Mouse (Mus musculus) ovary, adult 18-20 months (tissue): ENCODE measurements around the gene Hist2h2aa1.
"Not testable (repeated sequence)": the region's sequence is repeated elsewhere in the genome, so short reads cannot be mapped to it uniquely, and the experiment has no call there.

ENCODE experiments used
- DNase-seq: peaks from one replicate; pipeline ENCODE4 v3.0.0; 2022; ENCODE audit warnings: low spot score, mixed read lengths

Hist2h2aa1 gene

DNA sequence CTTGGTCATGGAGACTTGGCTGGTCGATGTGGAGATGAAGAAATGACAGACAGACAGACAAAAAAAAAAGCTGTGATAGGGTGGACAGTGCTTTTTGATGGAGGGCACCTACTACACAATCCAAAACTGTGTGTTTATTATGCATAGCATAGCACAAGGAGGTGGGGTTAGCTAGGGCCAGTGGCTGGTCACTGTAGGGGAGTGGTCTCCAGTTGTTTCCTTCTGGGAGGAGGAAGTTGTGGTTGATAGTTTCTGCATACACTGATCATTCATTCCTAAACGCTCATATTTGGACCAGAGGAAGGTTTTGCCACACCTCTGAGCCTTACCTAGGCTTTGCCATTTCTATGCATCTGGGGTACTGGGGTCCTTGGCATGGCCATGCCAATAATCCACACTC is 14.9 kb upstream of the Hist2h2aa1 start:
- no peak for DNase-seq

DNA sequence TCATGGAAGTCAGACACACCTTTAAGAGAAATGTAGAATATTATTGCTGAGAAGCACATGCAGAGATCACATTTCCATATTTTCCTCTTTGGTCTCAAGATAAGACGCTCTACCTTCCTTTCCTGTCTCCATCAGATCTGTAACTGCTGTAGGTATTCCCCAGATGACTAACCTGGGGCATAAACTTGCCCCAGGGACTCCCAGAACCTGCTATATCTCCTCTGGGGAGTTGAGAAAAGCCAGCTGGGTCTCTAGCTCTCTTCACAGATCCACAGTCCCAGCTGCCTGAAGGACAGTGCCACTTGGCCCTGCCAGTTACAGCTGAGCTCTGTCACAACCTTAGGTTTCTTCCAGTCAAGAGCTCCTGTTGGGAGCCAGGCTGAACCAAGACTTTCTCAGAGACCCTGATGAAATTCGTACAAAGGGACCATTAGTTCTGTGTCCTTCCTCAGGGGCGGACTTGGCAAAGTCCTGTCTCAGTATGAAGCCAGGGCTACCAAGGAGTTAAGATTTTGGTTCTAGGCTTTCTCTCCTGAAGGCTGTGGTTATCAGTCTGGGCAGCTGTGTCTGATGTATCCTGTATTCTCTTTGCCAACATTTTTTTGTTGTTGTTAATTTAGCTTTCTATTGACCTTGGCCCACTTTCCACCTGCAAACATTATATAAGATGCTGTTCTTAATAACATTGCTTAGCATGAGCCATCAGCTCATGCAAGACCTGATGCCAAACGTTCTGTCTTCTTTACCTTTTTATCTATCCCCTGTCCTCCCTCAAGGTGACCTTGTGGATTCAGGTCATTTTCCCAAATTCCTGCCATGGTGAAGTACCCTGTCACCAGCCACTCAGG is 14.2 kb upstream of the Hist2h2aa1 start:
- DNase-seq = no peak

DNA sequence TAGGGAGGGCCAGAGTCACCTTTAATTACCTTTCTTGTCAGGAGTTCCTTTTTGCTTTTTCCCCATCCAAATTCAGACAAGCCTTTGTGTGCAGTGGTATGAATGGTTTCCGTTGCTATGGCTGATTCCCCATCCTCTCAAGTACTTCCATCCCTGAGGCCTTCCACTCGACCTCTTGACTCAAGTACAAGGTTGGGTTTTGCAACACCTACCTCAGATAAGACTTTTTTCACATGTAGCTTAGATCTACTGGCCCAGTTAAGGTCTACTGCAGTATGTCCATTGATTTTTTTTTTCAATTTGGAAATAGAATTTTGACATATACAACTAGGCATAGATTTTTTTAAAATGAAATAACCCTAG is 13.6 kb upstream of the Hist2h2aa1 start:
- DNase-seq = no peak

DNA sequence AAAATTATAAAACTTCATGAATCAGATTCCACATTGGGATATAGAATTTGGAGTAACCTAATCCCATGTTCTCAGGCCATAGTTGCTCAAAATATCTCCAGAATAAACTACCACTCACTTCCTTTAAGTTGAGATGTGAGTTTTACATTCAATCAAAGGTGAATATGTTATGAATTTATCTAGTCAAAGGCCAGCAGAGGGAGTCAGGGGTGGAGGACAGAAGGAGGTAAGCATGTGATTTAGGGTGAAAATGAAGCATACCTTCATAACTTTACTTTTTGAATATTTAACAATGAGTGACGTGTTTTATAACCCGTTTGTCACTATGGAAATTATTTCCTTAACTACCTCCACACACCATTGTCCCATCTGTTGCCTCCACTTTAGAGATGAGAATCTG is 10.4 kb upstream of the Hist2h2aa1 start:
- no peak for DNase-seq

DNA sequence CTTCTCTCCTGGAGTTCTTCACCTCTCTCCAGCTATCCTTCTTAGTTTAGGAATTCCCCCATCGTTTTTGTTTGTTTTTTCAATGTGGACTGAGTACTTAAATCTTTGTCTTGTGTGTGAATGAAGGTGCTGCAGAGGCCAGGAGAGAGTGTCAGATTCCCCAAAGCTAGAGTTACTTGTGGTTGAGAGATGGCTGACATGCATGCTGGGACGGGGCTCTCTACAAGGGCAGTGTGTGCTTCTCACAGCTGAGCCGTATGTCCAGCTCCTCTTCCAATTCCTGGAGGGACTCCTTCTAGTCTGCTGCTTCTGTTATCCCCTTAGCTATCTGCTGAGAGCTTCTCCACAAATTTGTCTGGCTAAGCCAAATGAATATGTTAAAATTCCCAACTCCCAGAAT is 9.5 kb upstream of the Hist2h2aa1 start:
- no peak for DNase-seq

DNA sequence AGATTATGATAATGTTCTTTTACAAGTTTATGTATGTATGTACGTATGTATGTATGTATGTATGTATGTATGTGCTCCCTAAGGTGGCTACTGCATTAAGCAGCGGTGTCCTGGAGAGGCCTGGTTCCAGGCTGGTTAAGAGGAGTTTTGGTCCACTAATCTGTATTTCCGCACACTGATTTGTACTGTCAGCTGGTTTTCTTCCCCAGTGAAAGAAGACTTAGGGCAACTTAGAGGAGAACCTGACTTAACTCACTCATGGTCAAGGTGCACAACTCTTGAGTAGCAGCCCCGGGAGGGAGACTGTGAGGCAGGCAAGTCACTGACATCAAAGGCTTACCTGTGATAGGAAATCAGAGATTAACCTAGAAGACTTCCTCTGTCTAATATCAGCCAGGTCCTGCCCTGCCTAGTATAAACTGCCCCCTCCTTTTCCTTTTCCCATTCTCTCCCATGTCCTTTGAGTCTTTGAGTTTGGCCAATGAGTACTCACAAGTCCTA is 8.4 kb upstream of the Hist2h2aa1 start:
- DNase-seq = no peak

DNA sequence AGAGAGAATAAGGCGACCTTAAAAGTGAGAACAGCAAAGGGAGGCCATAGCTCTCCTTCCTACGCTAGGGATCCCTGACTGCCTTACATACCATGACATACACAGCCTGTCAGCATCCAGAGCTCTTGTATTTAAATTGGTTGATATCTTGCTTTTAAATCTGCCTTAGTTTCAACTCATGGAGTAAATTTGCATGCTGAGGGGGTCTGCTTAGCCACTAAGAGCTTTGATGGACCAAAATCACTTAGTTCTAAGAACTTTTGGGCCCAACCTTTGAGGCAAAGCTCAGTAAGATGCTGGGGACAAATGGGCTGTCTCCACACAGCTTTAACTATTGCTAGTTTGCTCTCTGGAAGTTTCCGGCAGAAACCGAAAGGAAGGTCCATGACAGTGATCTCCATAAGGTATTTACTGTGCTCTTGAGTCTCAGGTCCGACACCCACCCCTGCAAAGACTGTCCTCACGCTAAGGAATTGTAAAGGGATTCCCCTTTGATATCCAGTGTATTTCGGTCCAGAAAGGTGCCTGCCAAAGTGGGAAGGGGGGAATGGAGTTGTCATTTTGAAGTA is 7.9 kb upstream of the Hist2h2aa1 start:
- no peak for DNase-seq

DNA sequence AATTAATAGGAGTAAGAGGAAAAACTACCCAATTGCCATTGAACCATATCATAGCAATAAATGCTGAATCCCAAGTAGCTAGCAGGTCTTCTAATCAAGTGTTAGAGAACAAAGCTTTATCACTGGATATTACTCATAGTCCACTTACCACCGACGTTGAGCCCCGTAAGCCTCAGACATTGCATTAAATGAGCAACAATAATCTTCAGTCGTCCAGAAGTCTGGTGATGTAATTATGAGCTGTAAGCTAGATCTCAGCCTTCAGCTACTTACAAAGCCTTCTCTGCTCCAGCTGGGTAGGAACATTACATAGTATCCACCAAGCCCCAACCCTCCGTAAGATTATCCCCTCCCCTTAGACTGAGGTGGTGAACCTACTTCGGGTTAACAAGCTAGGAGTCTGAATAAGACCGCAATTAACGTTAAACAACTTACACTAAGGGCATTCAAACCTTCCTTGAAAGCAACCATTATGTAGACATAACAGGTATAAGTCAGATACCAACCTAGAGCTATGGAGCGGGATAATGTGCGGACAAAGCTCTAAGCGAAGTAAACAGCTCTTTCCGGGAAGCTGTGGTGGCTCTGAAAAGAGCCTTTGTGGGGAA is 7.3 kb upstream of the Hist2h2aa1 start:
- DNase-seq = no peak

DNA sequence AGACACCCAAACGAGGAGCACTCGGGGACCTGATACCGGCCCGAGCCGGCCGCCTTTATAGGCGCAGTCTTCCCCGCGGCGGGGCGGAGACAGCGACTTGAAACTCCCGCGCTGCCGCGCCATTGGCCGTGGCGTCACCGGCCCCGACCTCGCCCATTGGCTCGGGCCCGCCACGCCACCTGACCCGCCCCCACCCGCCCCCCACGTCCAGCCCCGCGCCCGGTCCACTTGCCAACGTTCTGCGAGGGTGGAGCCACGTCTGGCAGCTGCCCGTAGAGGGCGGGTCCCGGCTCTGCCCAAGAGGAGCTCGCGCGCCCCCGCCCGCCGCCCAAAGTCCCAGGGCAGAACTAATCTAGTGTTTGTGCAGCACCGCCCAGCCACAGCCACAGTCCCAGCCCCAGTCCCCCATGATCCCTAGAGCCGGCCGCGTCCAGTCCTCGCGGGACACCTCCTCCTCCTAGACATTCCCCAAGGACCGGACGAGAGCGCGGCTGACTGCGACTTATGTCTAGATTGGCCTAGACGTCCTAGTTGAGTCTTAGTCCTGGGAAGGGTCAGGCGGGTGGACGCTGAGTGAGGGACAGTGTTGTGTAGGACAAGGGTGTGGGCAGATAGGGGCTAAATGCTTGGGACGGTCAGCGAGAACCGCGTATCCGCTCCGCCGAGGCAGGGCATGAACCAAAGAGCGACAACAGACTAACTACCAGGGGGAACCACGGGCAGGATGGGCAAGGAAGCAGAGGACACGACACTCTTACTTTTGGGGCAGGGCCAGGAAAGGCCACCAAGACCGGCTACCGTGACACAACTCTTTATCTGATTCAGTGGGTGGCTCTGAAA is 6.1 kb upstream of the Hist2h2aa1 start, which contains the start of gene Hist2h3c2:
TSS of gene Hist2h3c2 (minus strand) at position 174 of the 840 bp plus-strand sequence.
- peak; percentile 62 for DNase-seq

DNA sequence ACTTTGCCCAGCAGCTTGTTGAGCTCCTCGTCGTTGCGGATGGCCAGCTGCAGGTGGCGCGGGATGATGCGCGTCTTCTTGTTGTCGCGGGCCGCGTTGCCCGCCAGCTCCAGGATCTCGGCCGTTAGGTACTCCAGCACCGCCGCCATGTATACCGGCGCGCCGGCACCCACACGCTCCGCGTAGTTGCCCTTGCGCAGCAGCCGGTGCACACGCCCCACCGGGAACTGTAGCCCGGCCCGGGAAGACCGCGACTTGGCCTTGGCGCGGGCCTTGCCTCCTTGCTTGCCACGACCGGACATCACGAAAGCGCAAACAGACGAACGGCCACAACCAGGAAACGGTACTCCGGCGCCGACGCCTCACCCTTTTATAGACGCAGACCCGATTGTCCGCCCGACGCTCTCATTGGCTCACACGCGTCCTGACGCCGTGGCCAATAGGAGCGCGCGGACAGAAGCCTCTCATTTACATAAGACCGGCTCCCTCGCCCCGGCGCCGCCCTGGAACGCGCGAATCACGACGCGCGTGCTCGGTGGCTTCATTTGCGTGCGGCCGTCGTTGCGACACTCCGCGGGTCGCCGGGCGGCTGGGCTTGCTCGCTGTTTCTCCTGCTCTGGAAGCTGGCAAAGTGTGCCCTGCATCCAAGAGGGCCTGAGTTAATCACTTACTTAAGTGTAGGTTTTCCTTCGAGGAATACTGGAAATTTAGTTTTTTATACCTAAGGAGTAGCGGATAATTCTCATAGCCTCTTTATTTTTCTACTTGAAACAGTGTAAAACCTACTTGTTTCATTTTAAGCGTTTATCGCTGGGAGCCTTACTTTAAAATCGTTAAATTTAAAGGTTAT is 5.1 kb upstream of the Hist2h2aa1 start, which contains the start of gene Hist2h2aa2:
TSS of gene Hist2h2aa2 (minus strand) at position 328 of the 850 bp plus-strand sequence.
- peak; percentile 93 for DNase-seq

DNA sequence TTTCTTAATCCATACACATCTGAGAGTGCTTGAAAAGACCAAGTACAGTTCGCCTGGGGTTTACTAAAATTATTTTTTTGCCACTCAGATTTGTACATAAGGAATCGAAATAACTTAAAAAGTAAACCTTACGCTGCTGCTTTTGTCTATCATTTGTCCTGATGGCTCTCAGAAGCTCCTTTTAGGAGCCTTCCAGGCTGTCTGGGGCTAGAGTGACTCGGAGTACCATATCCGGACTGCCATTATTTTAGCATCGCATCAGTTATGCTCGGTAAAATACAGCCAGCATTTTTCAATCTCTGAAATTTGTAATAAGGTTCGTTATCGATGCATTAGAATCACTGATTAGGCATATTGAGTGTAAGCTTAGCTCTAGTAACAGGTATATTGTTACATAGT is 4.5 kb upstream of the Hist2h2aa1 start:
- no peak for DNase-seq

DNA sequence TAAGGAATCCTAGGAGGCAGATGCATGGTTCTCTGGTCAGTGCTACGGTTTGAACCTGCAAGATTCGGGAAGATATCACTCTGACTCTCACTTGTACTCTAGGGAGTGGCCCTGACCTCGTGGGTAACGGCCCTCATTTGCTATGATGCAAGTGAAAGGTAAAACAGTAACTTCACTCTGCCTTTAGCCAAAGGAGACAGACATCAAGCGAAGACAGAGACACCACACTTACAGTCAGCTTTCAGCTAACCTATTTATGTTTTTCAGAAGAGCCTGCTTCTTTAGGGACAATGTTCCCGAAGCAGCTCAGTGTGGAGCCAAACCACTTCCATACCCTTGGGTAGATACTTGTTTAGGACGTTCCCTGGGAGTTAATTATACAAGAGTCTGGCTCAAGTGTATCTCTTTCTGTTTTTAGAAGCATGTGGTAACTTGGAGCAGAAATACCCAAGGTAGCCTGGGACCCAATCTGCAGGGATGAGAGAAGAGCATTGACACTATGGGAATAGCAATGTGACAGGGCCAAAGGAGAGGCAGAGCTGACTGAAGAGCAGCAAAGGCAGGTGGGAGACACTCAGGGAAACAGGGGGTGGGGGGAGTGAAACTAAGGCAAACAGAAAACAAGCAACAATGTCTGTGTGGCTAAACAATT is 1.2 kb upstream of the Hist2h2aa1 start:
- DNase-seq = no peak

DNA sequence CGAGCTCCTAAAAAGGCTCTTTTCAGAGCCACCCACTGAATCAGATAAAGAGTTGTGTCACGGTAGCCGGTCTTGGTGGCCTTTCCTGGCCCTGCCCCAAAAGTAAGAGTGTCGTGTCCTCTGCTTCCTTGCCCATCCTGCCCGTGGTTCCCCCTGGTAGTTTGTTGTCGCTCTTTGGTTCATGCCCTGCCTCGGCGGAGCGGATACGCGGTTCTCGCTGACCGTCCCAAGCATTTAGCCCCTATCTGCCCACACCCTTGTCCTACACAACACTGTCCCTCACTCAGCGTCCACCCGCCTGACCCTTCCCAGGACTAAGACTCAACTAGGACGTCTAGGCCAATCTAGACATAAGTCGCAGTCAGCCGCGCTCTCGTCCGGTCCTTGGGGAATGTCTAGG is 721 bp downstream of the Hist2h2aa1 start:
- DNase-seq = not testable (repeated sequence)

DNA sequence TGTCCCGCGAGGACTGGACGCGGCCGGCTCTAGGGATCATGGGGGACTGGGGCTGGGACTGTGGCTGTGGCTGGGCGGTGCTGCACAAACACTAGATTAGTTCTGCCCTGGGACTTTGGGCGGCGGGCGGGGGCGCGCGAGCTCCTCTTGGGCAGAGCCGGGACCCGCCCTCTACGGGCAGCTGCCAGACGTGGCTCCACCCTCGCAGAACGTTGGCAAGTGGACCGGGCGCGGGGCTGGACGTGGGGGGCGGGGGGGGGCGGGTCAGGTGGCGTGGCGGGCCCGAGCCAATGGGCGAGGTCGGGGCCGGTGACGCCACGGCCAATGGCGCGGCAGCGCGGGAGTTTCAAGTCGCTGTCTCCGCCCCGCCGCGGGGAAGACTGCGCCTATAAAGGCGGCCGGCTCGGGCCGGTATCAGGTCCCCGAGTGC is 1.1 kb downstream of the Hist2h2aa1 start, which contains the start of gene Hist2h3c1:
TSS of gene Hist2h3c1 (plus strand) at position 259 of the 430 bp plus-strand sequence.
- not testable (repeated sequence) for DNase-seq

DNA sequence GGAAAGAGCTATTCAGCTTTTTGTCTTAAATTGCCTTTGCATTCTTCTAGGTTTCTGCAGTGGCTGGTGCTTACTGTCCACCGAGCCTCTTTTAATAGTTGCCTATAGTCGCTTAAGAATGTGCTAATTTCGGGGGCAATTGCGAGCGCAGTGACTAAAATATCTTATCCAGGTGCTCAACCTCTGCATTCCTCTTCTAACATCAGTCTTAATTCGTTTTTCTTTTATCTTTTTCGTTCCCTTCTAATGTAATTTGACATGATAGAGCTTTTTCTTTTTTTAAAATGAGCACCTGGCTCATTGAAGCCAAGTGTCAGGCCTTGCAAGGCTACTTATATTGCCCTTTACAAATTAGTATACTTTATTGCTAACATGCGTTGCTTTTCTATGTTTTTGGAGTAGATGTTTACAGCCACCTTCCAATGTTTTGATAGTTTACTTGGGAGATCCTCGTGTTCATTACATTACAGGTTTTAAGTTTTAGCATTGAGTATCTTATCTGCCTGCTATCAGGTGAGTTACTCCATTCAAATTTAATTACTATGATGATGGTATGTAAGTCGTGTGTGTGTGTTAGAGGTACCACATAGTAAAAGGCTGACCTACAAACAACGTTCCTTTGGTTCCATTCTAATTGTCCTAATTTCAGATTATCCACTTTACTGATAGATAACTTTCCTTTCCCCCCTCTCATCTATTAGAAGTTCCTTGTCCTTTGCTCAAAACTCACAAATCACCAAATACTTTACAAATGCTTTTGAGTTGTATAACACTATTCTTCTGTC is 2.3 kb downstream of the Hist2h2aa1 start:
- DNase-seq = no peak

DNA sequence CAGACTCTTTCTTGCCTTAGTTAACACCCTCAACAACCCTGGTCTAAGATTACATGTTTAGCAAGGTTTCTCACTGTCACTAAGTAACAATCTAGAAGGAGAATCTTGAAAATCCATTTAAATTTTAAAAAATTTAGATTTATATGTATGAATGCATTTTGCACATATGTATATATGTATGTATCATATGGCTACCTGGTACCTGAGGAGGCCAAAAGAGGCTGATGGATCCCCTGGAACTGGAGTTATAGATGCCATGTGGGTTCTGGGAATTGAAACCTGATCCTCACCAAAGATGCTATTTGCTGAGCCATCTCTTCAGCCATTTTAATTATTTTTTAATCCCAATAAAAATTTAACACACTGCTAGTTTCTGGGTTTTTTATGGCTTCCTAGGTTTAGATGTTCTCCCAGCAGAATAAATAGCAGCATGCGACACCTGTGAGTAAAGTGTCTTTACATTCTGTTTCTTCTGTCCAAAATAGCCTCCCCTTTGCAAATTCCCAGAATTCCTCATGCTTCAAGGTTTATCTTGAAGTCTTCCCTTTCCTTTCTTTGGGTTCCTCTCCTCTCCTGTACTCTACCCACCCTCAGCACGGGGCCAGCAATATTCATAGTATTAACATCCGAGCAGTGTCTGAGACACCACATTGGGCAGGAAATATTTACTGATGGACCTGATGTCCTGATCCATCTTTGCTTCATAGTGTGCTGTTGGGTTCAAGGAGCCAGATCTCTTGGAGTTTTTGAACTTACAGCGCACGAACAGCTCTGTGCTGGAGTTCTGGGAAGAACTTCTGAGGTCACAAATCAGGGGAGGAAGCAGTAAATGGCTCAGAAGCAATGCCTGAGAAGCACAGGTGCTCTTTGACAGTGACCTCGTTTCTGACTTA is 3.1 kb downstream of the Hist2h2aa1 start:
- DNase-seq = no peak

DNA sequence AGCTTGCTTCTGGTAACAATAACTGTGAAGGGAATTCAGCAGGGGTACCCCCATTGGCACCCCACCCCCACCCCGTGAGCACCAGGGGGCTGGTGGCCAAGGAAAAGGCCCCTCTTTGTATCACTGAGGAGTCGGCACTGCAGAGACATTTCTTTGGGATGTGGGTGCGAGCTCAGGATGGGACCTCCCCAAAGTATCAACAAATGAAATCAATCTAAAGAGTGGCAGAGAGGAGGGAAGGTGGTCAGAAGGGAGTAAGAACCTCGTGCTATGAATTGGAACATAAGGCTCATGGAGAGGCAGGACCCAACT is 3.7 kb downstream of the Hist2h2aa1 start:
- no peak for DNase-seq

DNA sequence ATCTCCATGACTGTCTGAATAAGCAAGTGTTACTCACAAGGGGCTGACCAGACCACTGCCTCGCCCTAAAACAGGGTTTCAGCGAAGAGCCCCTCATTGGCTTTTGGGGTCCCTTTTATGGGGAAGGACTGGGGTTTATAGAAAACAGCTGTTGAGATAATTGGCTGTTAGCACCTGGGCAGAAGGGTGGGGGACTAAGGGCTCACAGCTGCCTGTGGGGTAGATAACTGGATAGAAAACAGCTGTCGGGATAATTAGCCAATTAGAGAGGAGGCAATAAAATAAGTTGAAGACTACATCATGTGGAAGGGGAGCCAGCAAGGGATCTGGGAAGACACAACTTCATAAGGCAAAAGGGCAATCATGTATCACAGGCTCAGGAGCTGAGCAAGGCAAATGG is 5.6 kb downstream of the Hist2h2aa1 start:
- no peak for DNase-seq

DNA sequence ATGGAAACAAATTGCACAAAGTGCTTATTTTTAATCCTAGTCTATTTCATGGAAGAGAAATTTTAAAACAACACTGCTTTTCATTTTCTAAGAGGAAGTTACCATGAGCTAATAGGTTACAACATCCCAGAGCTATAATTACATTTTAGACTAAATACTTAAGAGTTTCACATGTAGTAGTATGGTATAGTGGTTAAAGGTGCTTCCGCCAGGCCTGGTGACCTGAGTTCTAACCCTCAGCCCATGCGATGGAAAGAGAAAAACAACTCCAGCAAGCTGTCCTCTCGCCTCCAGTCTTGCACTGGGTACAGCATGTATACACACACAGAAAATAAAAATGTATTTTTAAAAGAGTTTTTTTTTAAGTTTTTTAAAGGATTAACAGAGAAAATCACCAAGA is 6.5 kb downstream of the Hist2h2aa1 start:
- DNase-seq = no peak
